Mouse (Mus musculus) cerebellum, postnatal 10 days (tissue): ENCODE measurements around the gene Pemt.
A peak's percentile ranks its signal among the peaks of the same experiment; 100 is the strongest.
"Not testable (repeated sequence)": the region's sequence is repeated elsewhere in the genome, so short reads cannot be mapped to it uniquely, and the experiment has no call there.

ENCODE experiments used
- DNase-seq, 2 experiments: peaks; one replicate each; pipeline ENCODE4 v3.0.0; 2021; ENCODE audit warnings: mixed read lengths in 2 of 2

Gene Pemt

GRCm38 (mm10) chr11:59991365-59991764 lies 54.9 kb downstream of the Pemt start:
- DNase-seq = no peak

- no peak for DNase-seq
Observed at GRCm38 (mm10) chr11:59989406-59989805, 56.9 kb downstream of the Pemt start.

DNA sequence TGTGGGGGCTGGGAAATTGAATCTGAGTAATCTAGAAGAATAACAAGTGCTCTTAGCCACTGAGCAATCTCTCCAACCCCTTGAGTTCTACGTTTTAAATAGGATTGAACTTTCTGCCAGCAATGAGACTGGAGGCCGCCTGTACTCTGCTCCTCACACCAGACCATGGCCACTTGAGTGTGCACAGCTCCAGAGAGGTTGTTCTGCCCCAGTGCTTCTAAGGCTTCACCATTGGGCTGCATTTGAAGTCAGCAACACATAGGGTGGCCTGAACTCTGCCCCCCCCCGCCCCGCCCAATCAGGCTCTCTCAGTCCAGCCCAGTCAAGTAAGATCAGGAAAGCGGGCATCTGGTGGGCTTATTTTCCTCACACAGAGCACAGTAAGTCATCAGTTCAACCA lies 68.5 kb downstream of the Pemt start:
- DNase-seq = no peak

- no peak for DNase-seq
Observed at GRCm38 (mm10) chr11:59975241-59975640, 71.0 kb downstream of the Pemt start.

DNA sequence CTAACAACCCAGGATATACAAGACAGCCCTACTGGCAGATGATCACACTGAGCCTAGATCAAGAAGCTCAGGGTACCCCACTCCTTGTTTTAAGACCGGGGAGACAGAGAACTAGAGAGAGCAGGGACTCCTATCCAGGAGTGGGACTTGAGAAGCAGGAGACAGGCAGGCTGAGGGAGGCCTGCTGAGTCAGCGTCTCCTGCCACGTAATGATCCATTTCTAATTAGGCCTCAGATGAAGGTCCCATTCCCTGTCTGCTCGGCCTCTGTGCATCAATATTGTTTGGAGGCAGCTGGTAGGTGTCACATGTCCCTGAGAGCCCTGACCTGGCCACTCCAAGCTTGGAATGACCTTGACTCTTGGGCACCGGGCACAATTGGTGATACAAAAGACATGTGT lies 72.9 kb downstream of the Pemt start:
- DNase-seq = no peak

DNA sequence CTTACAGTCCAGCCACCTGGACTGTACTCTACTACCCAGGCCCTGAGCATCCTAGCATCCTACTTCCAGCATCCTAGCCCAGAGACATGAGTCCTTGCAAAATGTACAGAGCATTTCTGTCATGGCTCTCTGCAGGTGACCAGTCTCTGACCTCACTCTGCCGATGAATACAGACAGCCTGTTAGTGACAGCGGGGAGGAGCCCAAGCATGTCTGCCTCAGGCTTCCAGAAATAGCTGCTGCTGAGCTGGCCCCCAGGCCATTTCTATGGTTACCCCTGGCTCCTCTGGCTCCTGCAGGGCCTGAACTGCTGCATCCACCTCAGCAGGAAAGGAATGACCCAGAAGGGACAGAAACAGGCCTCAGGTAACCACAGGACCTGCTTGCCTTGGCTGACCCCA lies 74.6 kb downstream of the Pemt start:
- no peak for DNase-seq

DNA sequence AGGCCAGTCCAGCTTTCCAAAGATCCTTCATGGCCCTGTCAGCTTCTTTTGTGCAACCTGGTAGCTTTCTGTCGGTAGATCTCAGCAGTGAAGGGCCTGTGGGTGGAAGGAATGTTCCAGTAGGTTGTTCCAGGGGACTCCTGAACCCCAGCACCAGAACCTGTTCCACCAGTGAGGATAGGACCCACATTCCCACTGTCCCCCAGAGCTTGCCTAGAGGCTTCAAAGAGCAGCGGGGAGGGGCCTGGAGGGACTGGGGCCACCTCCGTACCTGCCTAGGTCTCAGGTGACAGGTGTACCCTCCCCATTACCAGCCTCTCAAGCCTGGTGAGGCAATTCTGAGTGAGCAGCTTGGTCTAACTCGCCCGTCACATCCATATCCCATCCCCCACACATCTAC lies 75.5 kb downstream of the Pemt start:
- DNase-seq = no peak

DNA sequence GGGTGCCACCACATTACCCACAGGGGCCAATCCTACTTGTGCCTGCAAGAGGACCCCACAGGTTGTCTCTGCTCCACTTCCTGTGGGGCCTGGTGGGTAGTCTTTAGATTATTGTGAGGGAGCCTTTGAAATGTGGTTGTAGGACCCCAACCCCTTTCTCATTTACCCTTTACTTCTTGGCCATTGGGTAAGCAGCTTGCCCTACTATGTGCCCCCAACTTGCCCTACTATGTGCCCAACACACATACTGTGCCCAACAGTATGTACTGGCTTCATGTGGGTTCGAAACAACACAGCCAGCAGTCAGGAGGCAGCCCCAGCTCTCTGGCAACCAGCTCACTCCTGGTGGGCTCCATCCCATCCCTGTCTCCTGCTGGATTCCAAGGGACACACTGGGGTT lies 78.5 kb downstream of the Pemt start:
- DNase-seq = no peak

GRCm38 (mm10) chr11:59966102-59966483 lies 80.2 kb downstream of the Pemt start:
- no peak for DNase-seq

DNA sequence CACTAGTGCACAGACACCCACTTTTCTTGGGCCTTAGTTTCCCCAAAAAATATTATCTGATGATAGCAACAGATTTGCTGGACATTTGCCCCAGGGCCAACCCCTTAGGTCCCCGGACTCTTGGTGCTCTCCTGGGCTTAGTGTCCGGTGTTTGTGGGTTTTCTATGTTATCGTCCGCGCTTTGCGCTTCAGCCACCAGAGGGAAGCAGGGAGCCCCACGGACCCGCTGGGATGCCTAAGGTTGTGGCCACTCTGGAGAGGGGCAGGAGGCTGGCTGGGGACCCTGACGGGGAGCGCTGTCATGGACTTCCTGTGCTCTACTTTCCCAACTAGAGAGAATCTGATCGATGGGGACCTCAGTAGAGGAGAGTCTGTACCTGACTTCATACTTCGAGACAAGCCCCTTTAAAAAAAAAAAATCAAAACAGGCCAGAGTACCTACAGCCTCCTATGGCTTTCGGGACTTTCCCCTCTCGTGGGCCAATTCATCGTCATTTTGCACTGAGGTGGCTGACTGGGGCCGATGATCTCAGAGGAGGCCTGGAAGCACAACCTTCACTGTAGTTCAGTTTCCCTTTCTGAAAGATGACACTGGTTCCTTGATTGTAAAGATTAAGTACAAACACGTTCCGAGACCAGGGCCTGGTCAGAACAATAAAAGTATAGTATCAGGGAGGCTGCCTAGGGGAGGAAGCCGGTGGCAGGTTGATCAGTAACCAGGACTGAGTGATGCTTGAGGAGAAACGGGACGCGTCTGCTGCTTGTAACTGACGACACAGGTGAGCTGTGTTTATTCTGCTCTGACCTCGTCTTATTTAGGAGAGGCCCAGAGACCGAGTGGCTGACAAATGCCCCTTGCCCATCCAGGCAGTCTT lies 80.8 kb downstream of the Pemt start:
- DNase-seq = peak; percentile 90 to 92

- peak; percentile 83 to 87 for DNase-seq
Observed at GRCm38 (mm10) chr11:59964818-59965217, 81.5 kb downstream of the Pemt start, which contains the start of gene Rasd1. Rasd1 (minus strand) TSS chr11:59964944.

DNA sequence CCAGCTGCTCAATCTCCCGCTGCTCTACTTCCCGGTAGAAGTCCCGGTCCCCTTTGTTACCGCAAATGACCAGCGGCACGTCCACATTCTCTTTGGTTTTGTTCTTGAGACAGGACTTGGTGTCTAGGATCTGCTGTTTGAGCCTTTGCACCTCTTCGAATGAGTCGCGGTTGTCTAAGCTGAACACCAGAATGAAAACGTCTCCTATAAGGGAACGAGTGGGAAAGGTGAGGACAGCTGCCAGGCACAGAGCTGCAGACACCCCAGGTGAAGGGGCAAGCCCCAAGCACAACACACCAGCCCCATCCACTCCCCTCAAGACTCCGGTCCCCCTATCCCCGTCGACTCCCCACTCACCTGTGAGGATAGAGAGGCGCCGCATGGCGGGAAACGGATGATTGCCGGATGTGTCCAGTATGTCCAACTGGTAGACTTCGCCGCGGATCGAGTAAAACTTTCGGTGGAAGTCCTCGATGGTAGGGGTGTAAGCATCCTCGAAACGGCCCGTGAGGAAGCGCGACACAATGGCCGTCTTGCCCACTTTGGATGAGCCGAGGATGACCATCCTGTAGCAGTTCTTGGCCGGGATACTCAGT lies 82.0 kb downstream of the Pemt start:
- DNase-seq = peak; percentile 34 to 59

GRCm38 (mm10) chr11:59963364-59964162 lies 82.7 kb downstream of the Pemt start:
- peak; percentile 49 to 58 for DNase-seq

DNA sequence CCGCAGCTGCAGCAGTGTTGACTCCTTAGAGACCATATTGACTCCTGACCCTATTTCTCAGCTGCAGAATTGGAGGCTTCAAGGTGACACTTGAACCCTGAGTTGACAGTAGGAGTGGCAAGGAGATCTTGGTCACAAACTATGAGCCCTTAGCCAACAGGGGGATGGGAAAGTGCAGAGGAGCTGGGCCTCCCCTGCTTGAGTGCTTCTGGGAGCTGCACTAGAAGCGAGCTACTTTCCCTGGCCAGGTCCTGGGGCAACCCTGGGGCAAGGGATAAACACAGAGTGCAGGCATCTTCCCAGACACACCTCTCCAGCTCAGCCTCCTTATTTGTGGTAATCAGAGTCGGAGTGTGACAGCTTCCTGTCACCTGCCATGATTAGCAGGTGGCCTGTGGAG lies 83.7 kb downstream of the Pemt start:
- no peak for DNase-seq

DNA sequence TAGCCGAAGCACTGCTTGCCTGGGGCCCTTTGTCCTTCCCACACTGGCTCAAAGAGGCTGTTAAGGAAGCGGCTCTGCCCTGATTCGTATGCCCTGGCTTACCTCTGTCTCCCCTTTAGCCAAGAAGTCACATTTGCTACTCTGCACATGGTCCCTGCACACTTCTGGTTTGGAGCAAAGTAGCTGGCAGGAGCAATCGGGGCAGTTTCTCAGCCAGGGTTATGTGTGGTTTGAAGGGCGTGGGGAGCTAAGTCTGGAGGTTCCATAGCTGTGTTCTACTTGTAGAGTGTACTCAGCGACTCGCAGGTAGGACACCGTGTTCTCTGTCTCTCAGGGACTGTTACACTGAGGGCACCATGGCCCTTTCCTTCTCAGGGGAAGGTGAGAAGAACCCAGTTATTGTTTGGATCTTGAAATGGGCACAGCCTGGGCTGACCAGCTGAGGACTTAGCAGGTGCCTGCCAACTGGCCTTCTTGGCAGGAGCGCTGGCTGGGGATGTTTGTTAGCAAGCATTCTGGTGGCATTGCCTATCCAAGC lies 84.9 kb downstream of the Pemt start:
- peak in 1 of 2 experiments; percentile 59 for DNase-seq

- no peak for DNase-seq
Observed at GRCm38 (mm10) chr11:59960476-59961337, 85.6 kb downstream of the Pemt start.

GRCm38 (mm10) chr11:59959453-59959852 lies 86.8 kb downstream of the Pemt start:
- DNase-seq = no peak

- DNase-seq = no peak
Observed at GRCm38 (mm10) chr11:59956749-59957148, 89.5 kb downstream of the Pemt start.

GRCm38 (mm10) chr11:59952892-59953291 lies 93.4 kb downstream of the Pemt start:
- DNase-seq = no peak

DNA sequence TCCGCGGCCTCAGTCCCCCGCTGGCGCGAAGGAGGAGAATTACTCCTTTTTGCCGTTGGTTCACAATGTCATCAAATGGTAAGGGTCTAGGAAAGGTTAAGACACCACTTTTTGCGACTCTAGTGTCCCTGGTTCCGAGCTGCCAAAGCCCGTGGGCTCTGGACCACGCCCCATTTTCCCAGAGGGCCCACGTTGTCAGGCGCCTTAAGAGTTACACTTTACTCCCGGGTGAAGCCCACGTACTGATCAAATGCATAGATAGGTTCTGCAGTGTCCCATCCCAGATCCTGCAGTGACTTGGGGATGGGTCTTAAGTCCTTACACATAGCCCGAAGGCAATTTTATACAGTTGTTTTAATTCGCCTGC lies 97.9 kb downstream of the Pemt start:
- no peak for DNase-seq

GRCm38 (mm10) chr11:59947752-59948400 lies 98.4 kb downstream of the Pemt start, which contains the start of gene Med9:
Med9 (plus strand) TSS chr11:59948206.
- DNase-seq = peak; percentile 96 to 98

DNA sequence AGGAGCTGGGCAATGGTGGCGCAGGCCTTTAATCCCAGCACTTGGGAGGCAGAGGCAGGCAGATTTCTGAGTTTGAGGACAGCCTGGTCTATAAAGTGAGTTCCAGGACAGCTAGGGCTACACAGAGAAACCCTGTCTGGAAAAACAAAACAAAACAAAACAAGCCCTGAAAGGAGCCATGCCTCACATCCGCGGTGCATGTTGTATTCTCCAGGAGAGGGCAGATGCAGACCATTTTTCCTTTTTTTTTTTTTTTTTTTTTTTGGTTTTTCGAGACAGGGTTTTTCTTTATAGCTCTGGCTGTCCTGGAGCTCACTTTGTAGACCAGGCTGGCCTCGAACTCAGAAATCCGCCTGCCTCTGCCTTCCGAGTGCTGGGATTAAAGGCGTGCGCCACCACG lies 101.4 kb downstream of the Pemt start:
- not testable (repeated sequence) for DNase-seq
